Mouse (Mus musculus) T-helper 2 cell (primary cell): ENCODE results near the gene Pon3.
"Not testable (repeated sequence)": the region's sequence is repeated elsewhere in the genome, so short reads cannot be mapped to it uniquely, and the experiment has no call there.

ENCODE experiments used
- in situ Hi-C: fragments of 300-600 bp; cut with MboI, MseI; formaldehyde crosslinking; loops from one replicate; pipeline ENCODE4 v1.15.1; 2025; ENCODE audit warnings: high pct_unique_total_duplicates

Gene Pon3

DNA sequence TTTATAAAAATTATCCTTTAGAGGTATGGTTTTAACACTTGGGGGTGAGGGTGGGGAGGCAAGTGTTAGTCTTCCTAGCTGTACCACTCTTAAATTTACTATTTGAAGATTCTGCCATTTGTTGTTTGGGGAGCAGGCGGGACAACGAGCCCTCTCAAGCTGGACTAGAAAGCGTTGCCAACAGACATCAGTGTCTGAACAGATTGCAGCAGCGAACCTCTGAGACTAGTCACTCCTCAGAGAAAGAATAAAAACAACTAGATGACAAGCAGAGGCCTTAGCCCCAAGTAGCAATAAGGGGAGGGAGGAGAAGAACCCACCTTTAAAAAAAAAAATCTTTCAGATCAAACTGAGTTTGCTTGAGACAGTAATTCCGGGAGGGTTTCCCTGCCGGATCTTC lies 795 bp downstream of the Pon3 start:
- in situ Hi-C loops, result no loop called here

DNA sequence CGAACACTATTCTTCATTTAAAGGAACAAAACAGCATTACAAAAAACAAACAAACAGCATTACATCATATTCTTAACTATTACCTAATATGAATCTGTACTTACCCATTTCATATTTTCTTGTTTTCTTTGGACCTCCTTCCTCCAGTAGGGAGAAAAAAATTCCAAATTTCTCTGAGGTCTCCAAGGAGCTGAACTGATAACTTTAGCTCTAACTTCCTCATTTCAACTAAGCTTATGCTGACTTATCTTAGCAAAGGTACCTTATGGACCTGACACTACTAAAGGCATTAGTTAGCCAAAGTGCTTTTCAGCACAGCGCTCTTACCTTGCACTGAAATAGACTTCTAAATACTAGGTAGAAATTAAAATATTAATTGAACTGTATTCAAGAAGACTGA lies 1.2 kb downstream of the Pon3 start:
- in situ Hi-C loops, result no loop called here

GRCm38 (mm10) chr6:5245926-5246325 lies 10.2 kb downstream of the Pon3 start:
- in situ Hi-C loops, result loop anchor here (25.0 kb wide), 1 partner anchor 341 kb away; no protein-coding TSS in a partner anchor

DNA sequence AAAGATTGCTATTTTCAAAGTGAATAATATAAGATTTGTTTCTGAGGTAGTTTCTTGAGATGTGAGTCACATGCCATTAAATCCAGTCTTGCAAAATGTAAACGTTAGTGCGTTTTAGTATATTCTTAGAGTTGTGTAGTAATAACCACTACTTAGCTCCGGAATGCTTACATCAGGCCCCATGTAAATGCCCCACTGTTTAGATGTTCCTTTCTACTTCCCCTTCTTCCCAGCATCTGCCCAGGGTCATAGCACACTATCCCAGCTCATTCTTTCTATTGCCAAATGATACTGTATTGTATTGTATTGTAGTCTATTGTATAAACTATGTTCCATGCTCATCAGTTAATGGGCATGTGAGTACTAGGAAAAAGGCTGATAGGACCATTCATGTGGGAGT lies 17.3 kb downstream of the Pon3 start:
- in situ Hi-C loops, result loop anchor here (25.0 kb wide), 1 partner anchor 349 kb away; no protein-coding TSS in a partner anchor

DNA sequence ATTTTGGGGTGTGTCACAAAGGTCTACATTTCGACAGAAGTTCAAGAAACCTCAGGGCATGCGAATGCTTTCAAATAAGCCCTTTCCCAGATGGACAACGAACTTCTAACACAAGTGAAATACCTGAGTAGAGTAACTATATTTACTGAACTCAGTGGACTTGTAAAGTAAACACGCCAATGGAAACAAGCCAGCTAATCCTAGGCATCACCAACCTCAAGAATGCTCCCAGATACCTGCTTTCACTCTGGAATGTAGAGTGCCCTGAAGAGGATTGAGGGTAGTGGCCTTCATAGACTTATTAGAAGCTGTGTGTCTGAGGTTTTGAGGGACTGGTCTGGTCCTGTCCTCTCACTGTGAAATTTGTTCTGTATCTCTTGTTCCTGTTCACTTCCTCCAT lies 18.6 kb downstream of the Pon3 start:
- in situ Hi-C loops, result loop anchor here (25.0 kb wide), 1 partner anchor 350 kb away; no protein-coding TSS in a partner anchor

GRCm38 (mm10) chr6:5236843-5237371 lies 19.2 kb downstream of the Pon3 start:
- in situ Hi-C loops, result loop anchor here (25.0 kb wide), 1 partner anchor 350 kb away; no protein-coding TSS in a partner anchor

DNA sequence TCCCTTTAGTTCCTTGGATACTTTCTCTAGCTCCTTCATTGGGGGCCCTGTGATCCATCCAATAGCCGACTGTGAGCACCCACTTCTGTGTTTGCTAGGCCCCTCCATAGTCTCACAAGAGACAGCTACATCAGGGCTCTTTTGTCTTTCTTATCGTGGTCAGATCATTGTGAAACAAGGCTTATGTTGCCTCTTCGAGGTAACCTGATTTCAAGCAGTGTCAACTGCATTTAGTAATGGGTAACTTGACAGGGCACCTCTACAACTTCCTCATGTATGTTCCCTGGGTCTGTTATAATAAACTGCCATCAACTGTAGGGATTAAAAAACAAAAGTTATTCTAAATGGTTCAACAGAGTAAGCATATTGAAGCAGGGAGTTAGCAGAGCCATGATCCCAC lies 21.5 kb downstream of the Pon3 start:
- in situ Hi-C loops, result loop anchor here (25.0 kb wide), 1 partner anchor 353 kb away; no protein-coding TSS in a partner anchor

GRCm38 (mm10) chr6:5233812-5234211 lies 22.3 kb downstream of the Pon3 start:
- in situ Hi-C loops, result loop anchor here (25.0 kb wide), 1 partner anchor 353 kb away; no protein-coding TSS in a partner anchor

DNA sequence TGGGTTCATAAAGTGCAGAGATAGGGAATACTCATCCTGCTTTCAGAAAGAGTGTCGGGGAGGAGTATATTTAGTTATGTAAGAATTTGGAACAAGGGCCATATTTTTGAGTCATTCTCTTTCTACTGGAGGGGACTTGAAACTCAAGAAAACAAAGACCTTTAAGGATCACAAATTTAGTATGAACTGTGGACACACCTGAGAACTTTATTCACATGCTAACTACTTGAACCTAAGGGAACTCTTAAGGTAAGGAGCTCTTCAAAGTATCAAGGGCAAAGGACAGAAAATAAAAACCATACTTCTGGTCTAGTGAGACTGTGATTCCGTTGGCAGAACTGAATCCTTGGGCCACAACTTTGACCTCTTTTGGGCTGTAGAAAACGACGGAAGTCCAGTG lies 24.1 kb downstream of the Pon3 start:
- in situ Hi-C loops, result loop anchor here (25.0 kb wide), 1 partner anchor 355 kb away; no protein-coding TSS in a partner anchor

- in situ Hi-C loops, result loop anchor here (25.0 kb wide), 1 partner anchor 357 kb away; no protein-coding TSS in a partner anchor
Measured at GRCm38 (mm10) chr6:5230261-5230660, 25.8 kb downstream of the Pon3 start.

DNA sequence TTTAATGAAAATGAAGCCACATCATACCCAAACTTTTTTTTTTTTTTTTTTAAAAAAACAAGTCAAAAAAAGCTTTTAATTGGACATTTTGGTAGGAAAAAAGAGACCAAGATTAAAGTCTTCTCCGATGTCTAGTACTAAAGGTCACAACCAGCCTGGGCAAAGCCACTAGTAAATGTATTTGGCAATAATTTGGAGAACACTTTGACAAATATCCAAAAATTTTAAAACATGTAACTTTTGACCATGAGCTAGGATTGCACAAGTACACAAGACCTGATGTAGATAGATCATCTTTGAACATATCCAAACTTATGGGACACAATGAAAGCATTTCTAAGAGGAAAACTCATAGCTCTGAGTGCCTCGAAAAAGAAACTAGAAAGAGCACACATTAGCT lies 32.5 kb downstream of the Pon3 start:
- in situ Hi-C loops, result not testable (repeated sequence)

DNA sequence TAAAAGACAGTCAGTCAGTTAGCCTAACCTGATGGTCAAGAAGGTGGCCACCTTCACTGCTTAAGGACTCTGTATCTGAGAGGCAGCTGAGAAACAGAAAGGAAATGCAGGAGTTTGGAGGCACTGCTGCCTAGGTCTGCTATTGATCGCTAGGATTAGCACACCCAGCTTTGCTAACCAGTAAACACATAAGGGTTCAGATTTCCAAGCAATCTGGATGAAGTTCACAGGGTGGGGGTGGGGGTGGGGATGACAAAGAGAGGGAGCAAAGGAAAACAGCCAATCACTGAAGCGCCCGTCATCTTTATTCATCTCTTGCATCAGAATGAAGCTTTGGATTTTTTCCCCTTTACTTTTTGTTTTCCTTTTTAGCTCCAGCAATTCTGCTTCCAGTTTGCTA lies 34.0 kb downstream of the Pon3 start:
- in situ Hi-C loops, result no loop called here

DNA sequence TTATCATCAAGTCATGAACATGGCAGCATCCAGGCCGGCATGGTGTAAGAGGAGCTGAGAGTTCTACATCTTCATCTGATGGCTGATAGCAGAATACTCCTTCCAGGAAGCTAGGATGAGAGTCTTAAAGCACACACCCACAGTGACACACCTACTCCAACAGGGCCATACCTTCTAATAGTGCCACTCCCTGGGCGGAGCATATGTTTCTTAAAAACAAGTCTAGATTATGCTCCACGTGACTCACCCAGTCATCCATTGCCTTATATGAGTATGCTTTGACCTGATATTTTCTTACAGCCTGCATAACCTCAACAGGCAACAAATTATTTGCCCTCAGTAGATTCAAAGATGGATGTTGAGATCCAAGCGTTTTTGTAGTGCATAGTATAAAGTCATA lies 37.9 kb downstream of the Pon3 start:
- in situ Hi-C loops, result no loop called here

DNA sequence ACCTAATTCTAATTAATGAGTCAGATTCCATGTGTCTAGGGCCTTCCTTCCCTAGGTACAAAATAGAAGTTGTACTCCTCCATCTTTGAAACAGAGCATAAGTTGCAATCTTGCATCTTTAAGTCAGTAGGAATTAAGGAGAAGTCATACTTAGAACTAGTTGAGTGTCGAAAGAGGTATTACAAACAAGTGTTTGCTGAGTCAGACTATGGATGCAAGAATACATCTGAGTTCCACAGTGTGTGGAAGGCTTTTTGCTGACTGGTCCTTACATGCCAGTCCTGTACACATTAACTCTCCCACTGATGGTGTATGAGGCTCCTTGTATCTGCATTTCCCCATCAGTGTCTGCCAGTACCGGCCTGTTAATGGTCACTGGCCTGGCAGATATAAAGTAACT lies 48.3 kb downstream of the Pon3 start:
- in situ Hi-C loops, result no loop called here

- in situ Hi-C loops, result no loop called here
Measured at GRCm38 (mm10) chr6:5199916-5200315, 56.2 kb downstream of the Pon3 start.

DNA sequence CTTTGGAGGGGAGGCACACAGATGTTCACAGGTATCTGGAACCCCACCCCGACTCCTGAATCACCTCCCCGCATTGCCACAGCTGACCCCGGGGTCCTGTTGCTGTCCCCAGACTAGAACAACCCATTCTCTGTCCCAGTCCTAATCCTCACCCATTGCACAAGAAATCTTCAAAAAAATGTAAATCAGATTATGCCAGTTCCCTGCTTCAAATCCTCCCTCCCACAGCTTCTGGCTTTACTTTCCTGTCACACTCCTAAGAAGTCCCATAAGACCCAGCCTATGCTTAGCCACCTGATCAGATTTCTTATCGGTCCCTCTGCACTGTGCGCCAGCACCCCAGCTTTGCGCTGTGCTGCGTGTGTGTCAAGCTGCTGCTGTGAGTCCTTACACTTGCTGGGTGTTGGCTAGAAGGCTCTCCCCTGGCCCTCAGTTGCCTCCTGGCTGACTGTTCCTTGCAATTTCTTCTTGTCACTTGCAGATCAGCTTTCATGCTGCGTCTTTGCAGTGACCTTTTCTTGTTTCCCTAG lies 56.6 kb downstream of the Pon3 start:
- in situ Hi-C loops, result no loop called here

GRCm38 (mm10) chr6:5198590-5198989 lies 57.5 kb downstream of the Pon3 start:
- in situ Hi-C loops, result no loop called here

- in situ Hi-C loops, result no loop called here
Measured at GRCm38 (mm10) chr6:5193693-5194092, 62.4 kb downstream of the Pon3 start, which contains the start of gene Pon1. Gene Pon1 (minus strand): TSS chr6:5193946.

- in situ Hi-C loops, result no loop called here
Measured at GRCm38 (mm10) chr6:5190761-5191160, 65.3 kb downstream of the Pon3 start.

DNA sequence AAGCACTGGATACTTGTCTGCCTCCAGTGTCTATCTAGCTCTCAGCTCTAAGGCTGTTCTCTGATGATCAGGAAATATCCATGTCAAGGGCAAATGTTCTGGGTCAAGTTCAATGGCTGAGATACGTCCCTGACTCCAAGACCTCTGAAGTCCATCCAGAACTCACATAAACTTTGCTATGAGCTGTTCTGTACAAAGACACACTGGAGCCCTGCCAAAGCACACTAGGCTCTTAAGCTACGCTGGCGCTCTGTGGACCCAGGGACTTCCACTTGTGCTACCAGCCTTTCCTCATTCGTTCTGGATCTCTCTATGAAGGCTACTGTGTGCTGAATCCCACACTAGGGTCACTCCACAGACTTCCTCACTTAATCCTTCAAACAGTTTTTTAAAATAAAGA lies 66.6 kb downstream of the Pon3 start:
- in situ Hi-C loops, result no loop called here

DNA sequence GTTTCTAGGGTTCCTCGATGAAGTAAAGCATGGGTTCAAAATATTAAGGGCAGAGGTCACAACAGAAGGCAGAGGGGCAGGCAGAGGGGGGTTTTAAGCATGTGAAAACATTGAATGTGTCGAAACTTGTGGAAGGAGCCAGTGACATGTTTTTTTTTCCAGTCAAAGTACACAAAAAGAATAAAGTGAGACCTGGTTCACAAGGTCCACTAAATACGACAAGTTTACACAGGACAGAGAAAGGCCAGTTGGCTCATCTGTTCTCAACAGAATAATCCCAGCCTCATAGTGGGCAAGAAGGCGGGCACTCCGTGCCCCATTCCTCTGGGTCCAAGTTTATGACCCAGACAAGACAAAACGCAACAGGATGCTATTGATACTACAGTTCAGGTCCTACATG lies 67.1 kb downstream of the Pon3 start:
- in situ Hi-C loops, result no loop called here

- in situ Hi-C loops, result no loop called here
Measured at GRCm38 (mm10) chr6:5188036-5188435, 68.0 kb downstream of the Pon3 start.

DNA sequence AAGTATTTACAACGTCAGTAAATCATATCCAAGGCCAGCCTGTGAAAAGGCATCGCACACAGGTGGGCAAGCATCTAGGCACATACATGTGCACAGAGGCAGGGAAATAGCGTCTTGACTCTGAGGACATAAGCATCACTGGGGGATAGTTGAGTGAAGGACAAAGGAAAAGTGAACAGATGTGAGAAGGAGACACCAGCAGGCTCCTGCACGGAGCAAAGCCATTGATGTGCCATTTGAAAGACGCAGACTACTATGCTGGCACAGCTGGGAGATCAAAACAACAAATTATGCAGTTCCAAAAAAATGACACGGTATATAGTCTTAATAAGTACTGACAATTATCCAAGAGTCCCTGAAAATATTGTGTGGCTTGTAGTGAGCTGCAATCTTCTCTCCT lies 68.5 kb downstream of the Pon3 start:
- in situ Hi-C loops, result no loop called here
